Mouse (Mus musculus) urinary bladder, adult 2 months (tissue): ENCODE results near the gene Mto1. TPM values are rescaled to one million over a fixed set of nuclear protein-coding genes. Genes with fewer than 3 reads are reported as not detected.
"Not testable (repeated sequence)": the region's sequence is repeated elsewhere in the genome, so short reads cannot be mapped to it uniquely, and the experiment has no call there.

Experiments used
- DNase-seq: peaks from one replicate; pipeline ENCODE4 v3.0.0; 2022; ENCODE audit warnings: low spot score
- polyA plus RNA-seq: library from polyadenylated mRNA; depleted of rRNA; stranded (reverse); fragments of >200 nt; gene quantifications from 2 replicates; pipeline ENCODE4 v1.2.3, GENCODE M21; 2012; rRNA removed

Gene Mto1
- polyA plus RNA-seq, 1 experiment, result 18.6 TPM

DNA sequence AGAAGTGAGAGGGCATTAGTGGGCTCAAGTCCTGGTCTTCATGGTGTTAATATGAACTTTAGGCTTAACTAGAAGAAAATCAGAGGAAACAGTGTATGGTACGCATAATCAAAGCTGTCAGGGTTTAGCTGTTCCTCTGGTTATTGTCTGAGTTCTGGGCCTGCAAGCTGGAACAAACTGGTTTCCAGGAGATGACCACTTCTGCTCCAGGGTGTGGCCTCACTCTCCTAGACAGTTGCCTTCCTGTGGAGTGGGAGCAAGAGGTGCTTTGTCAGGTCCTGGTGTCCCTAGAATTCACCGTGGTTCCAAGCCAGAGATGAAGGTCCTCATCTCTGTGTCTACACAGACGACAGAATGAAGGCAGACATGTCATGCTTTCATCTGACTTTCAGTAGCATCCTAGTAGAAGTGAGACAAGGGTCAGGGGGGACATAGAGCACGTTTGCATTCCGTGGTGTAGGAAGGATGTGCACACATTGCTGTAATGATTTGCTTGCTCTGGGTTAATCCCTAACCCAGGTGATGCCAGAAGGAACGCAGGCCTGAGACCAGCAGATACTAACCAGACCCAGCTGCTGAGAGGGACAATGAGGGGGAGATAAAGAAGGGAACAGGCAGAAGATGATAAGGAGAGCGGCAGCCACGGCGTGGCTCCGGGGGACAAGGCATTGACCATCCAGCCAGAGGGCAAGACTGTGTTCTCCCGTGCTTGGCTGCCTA lies 58.2 kb downstream of the Mto1 start:
- DNase-seq, result no peak

DNA sequence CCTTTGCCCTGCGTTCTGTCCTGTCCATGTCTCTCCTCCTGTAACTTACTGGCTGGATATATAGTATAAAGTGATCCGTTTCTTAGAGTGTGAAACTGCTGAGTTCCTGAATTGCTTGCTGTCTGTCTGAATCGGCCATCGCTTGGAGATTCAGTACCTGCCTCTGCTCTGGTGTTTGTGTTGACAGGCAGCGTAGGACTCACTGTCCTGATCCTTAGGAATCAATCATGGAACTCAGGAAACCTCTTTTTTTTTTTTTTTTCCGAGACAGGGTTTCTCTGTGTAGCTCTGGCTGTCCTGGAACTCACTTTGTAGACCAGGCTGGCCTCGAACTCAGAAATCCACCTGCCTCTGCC lies 58.7 kb downstream of the Mto1 start:
- no peak for DNase-seq

DNA sequence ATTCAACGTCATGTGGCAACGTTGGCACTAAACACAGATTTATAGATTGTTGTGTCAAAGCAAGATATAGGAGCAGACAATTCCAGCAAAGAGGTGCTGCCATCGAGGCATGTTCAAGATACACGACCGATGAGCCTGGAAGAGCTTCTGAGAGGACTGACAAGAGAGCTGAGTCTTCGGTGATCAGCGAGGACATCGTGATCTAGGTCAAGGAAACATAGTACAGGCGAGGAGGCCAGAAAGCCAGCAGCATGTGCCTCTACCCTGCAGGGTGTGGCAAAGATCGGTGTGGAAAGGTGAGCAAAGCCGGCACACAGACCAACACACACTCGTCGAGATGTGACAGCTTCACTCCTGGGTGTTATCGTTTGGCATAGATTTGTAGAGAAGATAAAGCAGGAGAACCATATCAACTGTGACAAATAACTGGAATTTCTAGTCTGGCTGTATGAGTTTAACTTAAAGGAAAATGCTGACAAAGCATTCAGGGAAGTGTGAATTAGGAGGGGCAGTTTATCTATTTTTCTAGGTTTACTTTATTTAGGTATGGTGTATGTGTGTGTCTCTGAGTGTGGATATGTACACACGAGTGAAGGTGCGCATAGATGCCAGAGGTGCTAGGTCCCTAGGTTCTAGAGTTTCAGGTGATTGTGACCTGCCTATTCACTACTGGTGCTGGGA lies 60.2 kb downstream of the Mto1 start:
- no peak for DNase-seq

DNA sequence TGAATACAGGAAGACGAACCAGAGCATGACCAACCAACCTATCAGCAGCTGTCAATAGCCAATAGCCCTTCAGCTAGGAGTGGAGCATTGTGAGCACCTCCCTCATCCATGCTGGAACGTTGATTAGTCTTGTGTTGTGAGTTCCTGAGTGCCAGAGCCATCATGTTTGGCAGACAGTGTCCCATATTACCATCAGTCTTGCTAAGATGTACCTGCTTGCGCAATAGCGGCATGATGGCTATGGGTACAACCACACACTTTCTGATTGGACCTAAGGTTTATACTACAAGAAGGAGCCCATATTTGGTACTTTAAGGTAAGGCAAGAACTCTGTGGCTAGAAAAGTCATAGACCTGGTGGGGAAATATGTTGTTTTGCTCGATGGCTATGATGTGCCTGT lies 63.7 kb downstream of the Mto1 start:
- no peak for DNase-seq

DNA sequence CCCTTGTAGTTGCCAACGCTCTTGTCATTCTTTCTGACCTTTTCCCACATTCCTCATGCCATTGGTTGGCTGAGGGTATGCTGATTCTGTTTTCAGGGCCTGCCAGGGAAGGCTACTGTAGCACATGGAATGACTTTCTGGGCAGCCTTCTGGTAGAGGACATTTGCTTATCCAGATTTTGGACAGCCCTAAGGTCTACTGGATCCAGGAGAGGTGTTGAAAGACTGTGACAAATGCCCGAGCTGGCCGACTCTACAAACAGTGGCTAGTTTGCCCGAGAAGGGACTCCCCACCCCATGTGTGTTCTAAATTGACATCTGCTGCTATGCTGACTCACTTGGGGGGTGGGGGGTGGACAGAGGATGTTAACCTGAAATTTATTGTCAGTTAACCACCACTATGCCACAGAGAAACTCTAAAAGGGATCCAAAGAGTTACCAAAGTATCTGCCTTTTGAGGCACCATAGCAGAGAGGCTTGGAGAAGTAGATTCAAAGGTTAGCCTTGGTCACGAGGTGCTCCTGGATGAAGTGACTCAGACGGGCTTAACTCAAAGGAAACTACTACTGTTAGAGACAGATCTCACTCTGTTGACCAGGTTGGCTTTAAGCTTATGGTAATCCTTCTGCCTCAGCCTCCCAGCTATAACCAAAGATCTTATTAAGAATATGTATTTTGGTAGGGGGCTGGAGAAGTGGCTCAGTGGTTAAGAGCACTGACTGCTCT lies 65.9 kb downstream of the Mto1 start:
- DNase-seq, result no peak

DNA sequence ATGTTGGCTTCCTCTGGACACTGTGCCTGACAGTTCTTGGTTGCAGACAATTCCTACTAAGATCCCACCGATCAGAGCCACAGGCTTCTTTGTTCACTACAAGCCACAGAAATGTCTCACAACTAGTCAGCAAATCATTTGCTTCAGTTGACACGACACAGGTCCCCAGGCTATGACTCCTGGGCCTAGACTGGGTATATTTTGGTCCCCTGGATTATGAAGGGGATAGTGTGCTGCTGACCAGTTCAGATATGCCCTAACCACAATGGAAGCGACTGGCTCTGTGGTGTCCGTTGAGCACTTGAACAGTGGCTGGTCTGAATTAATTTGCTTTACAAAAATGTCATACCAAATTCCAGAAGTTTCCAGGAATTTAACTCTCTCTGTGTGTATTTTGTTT lies 66.7 kb downstream of the Mto1 start:
- no peak for DNase-seq

DNA sequence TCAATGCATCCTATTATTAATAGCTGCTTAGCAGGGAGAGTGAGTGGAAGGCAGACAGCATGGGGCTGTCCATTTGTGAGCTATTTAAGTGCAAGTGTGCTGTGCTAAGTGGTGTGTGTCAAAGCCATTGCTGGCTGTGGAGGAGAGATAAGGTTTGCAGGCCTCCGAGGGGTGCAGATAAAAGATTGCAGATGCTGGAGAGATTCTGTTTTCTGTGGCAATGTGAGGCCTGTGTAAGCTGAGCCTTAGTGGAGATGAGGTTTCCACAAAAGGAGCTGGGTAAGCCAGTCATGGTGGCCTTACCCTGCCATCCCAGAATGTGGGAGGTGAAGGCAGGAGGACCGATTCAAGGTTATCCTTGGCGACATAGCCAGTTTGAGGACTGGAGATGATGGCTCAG lies 68.1 kb downstream of the Mto1 start:
- DNase-seq, result no peak

DNA sequence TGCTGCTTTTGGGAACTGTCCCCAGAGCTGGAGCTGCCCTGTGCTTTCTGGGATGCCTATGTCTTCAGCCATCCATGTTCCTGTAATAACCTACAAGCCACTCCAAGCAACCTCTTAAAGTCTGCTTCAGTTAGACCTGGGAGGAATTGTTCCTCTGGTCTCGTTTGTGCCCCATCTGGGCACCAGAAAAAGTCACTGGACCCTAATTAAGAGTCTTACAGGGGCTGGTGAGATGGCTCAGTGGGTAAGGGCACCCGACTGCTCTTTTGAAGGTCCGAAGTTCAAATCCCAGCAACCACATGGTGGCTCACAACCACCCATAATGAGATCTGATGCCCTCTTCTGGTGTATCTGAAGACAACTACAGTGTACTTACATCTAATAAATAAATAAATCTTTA lies 69.2 kb downstream of the Mto1 start:
- DNase-seq, result not testable (repeated sequence)

DNA sequence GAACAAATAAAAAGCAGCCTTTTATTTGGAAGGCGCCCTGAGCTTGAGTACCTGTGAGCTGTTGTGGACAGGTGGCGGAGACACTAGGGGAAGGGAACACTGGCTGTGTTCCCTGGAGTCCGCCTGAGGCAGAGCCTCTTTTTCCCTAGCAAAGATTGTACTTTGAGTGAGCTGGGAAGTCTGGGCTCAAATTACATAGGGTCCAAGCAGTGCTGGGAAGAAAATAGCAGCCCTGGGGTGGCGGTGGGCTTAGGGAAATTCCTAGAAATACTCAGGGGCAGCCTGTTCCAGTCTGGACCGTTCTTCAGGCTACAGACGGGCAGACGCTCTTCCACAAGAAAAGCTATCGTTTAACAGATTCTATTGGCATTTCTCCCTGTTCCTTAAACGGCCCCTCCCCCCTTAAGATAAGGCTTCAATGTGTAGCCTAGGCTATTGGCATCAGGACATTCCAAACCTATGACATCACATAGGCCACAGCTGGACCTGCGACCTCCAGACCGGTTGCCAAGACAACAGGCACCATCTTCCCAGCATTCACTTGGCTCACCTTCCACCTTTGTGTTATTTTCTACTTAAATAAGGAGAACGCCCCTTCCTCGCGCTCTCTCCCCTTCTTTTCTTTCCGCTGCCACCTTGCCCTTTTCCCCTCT lies 72.2 kb downstream of the Mto1 start:
- DNase-seq, result no peak

DNA sequence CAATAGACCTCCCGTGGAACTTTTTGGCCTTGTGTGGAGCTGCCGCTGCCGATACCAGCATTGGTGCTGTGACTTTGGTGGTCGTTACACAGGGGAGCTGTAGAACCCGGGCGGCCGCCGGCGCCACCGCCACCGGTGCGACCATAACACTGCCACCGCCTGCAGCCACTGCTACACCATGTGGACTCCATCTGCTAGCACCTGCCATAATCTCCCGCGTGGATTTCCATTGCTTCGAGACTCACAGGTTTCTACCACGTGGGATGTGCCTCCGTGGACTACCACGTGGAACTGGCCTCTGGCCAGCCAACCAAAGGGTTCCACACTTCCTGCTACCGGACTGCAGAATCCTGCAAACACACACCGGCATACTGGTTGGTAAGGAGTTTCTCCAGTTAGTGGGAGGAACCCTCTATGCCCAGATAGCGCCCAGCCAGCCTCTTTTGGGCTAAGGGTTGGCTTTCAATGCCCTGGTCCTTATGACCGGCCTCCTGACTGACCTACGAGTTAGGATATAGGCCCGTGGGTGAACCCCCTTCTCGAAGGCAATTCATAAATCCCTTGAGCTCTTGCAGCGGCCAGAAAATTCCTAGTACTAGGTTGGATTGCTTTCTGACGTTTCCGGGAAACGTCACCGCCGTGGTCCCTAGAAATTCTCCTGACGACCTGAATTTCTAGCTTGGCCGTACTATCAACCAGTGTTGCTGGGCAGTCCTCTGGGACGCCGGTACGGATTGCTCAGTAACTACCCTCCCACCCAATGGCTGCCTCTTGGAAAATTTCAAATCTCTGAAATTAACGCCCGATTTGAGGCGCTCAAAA lies 73.0 kb downstream of the Mto1 start:
- DNase-seq, result no peak

DNA sequence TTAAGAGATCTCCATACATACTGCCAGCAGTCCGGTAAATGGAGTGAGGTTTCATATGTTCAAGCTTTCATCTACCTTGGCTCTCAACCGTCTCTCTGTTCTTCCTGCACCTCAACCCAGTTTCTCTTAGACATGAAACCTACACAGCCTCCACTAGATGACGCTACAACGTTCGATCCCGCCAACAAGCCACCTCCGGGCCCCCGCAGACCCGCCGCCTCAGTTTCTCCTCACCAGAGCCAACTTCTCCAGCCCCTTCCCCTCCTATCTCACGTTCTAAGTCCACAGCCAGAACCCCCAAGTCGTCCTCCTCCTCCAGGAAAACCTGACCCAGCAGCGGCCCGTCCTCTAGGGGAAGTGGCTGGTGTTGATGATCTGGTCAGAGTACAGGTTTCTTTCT lies 73.7 kb downstream of the Mto1 start:
- no peak for DNase-seq

Other genes starting within 250 kb of the Mto1 start
- 6.8 and 7.6 TPM in 2 replicates for gene Gsta1, start 217.6 kb upstream of the Mto1 start, polyA plus RNA-seq
- gene Gm3776, start 191.1 kb upstream of the Mto1 start, polyA plus RNA-seq, result 4.0 and 4.5 TPM in 2 replicates
- gene Gm10639, start 158.3 kb upstream of the Mto1 start, polyA plus RNA-seq, result 0.28 and 0.44 TPM in 2 replicates
- not detected in 2 replicates for gene Omt2a, start 133.4 kb upstream of the Mto1 start, polyA plus RNA-seq
- not detected in 2 replicates for gene Omt2b, start 120.6 kb upstream of the Mto1 start, polyA plus RNA-seq
- gene Gsta2, start 92.4 kb upstream of the Mto1 start, polyA plus RNA-seq, result 27.0 and 28.7 TPM in 2 replicates
- 8.1 and 9.0 TPM in 2 replicates for gene Dppa5a, start 80.0 kb upstream of the Mto1 start, polyA plus RNA-seq
- gene Ooep, start 69.5 kb upstream of the Mto1 start, polyA plus RNA-seq, result 13.0 and 14.9 TPM in 2 replicates
- gene Ddx43, start 52.4 kb upstream of the Mto1 start, polyA plus RNA-seq, result 0.63 and 0.77 TPM in 2 replicates
- 1.1 and 1.7 TPM in 2 replicates for gene Cgas, start 5.0 kb upstream of the Mto1 start, polyA plus RNA-seq
- gene Gm17324, start 578 bp downstream of the Mto1 start, polyA plus RNA-seq, result 0.15 TPM in 1 of 2 replicates, not detected in the other
- gene Eef1a1, start 40.9 kb downstream of the Mto1 start, polyA plus RNA-seq, result 7,337 and 9,833 TPM in 2 replicates
- gene Slc17a5, start 139.8 kb downstream of the Mto1 start, polyA plus RNA-seq, result 11.7 and 12.7 TPM in 2 replicates
- gene Cd109, start 167.3 kb downstream of the Mto1 start, polyA plus RNA-seq, result 3.6 and 4.0 TPM in 2 replicates